Mouse (Mus musculus) gastrocnemius, postnatal 4 days (tissue): ENCODE data around the gene Gm17617. TPM values are rescaled to one million over a fixed set of nuclear protein-coding genes. Genes with fewer than 3 reads are reported as not detected.

Experiments used
- DNase-seq, 2 experiments: peaks; one replicate each; pipeline ENCODE4 v3.0.0; 2021 to 2022; ENCODE audit warnings: low spot score in 2 of 2, mixed read lengths in 2 of 2
- long read RNA-seq, 2 experiments: library from polyadenylated mRNA; stranded (forward); transcript quantifications; one replicate each; pipeline ENCODE4 v2.0.0; 2021
- total RNA-seq, 2 experiments: library from RNA; stranded (reverse); gene quantifications; 2 replicates each; pipeline ENCODE4 v1.2.3; 2021

The Gm17617 gene
- total RNA-seq, result not detected
- long read RNA-seq, experiment 1, result 0 reads
- long read RNA-seq, experiment 2, result 0 reads

DNA sequence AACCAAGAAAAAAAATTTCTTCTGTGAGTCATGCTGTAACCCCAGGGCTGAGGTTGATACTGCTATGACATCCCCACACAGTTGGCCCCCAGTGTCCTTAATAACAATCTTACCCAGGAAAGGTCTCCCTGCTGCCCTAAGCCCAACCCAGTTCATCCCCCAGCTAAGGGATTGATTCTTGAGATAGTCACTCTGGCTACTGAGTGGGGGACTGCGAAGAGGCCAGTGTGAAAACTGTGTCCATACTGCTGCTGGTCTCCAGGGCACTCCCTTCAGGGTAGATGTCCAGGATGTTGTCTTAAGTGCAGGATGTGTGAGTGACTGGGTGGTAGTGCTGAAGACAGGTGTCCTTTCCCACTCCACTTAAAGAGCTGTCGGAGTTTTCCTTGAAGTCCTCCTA lies at the start of gene Gm17617:
Gene Gm17617, minus strand, starts transcription at position 101 of the 400 bp plus-strand sequence.
- DNase-seq, result no peak

DNA sequence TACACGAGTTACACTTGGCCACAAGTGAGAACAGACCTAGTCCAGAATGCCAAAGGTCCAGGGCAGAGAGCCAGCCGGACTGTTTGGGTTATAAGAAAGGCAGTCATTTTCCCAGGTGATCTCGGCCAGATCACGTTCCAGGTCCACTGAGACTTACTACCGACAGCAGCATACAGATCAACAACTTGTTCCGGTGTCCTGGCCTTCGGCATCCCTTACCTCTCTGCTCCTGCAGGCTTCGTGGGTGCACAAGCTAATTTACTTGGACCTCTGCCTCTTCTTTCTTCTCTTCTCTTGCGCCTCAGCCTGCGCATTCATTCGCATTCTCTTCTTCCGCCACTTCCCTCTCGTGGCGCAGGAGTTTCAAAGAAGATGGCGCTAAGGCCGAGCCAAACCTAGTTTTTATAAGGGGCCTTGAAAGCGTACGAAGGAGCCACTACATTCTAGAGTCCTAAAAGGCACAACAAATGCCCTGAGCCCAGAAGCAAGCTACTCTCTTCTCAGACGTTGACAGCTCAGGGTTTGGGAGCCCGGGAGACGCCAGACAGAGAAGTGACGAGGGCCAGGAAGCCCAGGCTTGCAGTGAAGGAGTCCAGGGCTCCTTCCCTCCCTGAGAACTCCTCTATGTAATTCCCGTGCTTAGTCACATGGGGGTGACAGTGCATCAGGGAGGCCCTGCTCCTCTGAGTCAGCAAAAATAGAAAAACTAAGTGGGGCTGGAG lies 49.0 kb upstream of the Gm17617 start:
- peak in 1 of 2 experiments; percentile 73 for DNase-seq

DNA sequence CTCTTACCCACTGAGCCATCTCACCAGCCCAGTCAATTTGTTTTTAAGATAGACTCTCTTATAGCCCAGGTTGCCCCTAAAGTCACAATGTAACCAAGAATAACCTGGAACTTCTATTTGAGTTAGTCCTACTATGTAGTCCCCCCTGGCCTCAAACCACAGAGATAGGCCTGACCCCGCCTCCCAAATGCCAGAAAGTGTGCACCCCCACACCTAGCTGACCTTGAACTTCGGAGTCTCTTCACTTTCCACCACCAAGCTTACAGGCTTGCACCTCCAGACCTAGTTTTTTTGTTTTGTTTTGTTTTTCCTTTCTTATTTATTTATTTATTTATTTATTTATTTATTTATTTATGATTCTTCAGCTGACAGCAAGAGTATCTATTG lies 48.4 kb upstream of the Gm17617 start:
- DNase-seq, result no peak

DNA sequence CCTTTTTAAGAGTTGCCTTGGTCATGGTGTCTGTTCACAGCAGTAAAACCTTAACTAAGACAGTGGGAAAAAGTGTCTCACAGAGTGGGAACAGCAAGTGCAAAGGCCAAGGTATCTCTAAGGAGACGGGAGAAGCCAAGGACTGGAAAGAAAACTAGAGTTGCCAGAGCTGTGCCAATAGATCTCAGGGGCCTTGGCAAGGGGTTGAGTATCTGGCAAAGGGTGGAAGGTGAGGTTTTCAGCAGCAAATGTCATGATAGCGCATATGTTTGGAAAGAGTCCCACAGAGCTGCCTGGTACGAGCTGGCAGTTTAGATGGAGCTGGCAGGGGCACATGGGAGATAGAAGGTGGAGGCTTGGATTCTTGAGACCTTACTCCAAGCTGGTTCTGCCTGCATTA lies 46.2 kb upstream of the Gm17617 start:
- DNase-seq, result no peak

DNA sequence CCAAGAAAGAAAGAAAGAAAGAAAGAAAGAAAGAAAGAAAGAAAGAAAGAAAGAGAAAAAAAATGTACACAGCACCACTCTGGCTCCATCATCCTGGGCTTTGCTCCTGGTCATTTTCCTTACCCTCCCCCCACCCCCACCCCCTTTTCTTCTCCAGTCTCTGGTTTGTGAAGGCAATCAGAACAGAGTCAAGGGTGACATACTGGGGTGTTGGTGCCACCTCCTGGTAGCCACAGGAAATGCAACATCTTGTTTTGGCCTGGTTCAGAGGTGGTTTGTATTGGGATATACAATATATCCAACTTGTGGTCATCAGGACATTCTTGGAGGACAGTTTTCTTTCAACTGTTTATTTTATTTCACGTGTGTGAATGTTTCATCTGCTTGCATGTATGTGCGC lies 45.2 kb upstream of the Gm17617 start:
- peak in 1 of 2 experiments; percentile 68 for DNase-seq

DNA sequence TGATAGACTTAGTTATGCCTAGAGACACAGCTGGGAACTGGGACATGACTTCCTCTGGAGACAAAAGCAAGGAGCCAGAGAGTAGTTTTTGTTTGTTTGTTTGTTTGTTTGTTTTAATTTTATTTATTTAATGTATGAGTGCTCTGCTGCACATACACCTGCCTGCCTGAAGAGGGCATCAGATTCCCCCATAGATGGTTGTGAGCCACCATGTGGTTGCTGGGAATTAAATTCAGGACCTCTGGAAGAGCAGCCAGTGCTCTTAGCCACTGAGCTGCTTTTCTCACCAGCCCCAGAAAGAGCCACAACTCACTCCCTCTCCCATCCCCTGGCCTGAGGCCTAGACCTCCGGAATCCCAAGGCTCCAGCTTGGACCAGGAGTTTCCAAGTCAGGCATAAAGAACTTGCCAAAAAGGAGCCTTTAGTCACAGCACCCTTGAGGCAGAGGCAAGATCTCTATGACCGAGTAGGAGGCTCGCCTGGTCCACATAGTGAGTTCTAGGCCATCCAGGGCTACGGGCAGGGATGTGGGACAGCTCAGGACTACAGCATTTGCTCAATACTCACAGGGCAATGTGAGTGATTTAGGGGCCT lies 44.7 kb upstream of the Gm17617 start:
- DNase-seq, result peak in 1 of 2 experiments; percentile 57

DNA sequence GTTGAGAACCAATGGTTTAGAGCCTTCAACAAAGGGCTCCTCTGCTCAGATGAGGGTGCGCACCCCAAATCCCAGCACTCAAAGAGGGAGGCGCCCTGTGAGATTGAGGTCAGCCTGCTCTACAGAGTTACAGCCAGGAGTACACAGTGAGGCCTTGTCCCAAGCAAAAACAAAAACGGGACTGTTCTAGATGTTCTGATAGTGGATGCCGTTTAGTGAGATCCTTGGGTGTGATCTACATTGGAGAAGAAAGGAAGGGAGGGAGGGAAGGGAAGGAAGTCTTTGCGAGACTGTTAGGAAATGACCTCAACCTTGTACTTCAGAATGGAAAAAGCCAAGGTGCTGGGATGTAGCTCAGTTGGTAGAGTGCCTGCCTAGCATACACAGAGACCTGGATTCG lies 42.9 kb upstream of the Gm17617 start:
- DNase-seq, result no peak

DNA sequence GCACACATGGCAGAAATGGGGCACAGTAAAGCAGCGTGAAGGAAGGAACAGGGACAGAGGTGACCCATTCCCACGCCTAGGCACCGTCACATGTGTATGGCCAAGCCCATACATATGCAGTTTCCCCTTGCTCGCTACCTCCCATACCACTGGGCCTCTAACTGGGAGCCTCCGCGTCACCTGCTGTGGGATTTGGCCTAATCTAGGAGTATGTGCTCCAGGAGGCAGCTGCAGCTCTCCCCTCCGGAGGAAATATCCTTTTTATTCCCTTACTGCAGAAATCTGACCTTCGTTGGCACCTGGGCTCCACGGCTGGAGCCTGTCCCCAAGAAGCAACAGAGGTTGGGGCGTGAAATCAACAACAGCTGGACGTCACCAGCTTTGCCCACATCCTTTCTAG lies 41.0 kb upstream of the Gm17617 start:
- DNase-seq, result no peak

DNA sequence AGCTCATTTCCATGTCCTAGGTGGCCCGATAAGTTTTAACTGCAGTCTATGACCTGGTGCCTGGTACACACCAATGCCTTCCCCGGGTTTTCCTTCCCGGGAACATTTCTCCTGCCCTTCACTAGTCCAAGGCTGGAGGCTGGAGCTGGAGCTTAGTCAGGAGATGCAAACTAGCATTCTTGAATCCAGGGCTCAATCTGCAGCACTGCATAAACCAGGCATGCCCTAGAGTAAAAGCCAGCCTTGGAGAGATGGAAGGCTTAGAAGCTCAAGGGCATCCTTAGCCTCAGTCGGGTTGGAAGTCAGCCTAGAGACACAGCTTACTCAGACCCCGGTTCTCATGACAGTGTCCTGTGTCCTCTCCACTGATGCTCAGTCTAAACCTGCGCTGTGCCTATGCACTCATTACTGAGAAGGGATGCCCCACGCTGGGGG lies 39.0 kb upstream of the Gm17617 start:
- no peak for DNase-seq

DNA sequence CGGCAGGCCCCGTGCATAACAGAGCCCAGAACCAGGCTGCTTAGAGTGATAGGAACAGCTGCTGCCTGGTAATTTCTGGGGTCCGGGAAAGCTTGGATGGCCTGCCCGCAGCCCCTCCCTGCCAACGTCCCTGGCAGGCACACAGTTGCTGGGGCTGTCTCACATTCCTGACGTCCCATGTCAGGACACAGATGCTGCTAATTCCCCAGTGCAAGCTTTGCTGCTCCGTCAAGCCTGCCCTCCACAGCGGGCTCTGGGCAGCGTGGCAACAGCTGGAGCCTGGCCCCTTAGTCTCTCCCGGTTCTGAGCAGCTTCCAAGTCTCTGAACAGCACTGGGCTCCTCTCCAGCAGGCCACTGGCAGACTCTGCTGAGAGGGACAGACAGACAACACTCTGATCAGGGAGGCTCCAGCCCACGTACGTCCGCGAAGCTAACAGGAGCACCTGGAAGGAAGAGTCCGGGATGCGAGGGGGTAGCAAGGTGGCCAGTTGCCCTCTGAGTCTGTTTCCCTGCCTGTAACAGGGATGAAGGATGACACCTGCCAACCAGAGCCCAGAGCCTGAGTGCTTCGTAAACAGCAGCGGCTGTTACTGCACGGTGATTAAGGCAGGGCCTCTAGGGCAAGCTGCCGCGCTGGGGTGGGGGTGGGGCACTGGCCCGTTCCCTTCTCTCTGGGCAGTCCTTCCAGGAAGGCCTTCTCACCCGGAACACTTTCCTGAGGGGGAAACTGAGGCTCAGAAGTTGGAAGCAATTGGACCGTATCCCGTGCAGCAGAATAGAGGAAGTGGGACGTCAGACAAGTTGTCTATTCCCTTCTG lies 38.4 kb upstream of the Gm17617 start:
- peak in 1 of 2 experiments; percentile 75 for DNase-seq

DNA sequence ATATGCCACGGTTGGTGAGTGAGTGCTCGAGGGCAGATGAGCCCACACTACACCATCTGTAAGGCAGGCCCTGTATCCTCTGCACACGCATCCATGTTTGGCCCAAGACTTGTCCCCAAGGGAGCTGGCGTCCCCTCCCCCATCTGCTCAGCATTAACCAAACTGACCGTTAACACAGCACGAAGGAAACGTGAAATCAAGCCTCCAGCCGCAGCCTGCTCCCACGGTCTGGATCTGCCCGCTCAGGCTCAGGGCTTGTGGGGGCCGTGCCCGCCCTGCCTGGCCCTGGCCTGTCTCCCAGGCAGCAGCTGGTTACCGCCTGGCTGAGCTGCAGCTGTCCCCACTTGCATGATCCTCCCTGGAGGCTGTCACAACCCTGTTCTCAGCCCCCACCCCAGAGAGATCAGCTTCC lies 35.6 kb upstream of the Gm17617 start:
- DNase-seq, result peak; percentile 43 to 76

DNA sequence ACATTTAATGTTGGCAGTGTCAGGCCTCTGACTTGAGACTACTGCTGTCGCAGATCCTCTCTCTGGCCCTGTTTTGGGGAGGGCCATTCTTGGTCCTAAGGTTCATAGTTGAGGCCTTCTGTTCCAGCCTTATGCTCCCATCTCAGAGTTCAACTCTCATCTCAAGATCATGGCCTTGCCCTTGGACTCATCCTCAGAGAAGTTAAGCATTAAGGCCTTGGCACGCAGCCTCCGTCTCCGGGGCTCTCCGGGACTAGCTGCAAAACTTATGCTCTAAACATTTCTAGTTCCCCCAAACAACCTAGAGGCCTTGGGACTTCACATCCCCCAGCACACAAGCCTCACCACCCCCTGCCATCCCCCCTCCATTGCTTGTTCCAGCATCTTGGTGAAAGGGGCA lies 34.9 kb upstream of the Gm17617 start:
- peak in 1 of 2 experiments; percentile 10 for DNase-seq

DNA sequence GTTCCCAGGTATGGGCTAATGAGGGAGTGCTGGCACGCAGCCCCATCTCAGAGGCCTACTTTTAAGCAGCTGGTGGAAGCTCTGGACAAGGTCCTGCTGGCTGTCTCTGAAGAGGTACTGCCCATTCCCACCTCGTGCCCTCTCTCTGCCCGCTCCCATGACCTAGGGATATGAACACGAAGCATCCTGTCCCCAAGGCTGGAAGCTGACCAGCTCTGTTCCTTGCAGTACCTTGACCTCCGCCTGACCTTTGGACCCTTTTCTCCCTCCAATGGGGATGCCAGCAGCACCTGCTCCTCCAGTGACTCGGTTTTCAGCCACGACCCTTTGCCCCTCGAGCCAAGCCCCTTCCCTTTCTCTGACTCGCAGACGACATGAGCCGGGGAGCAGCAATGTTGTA lies 34.5 kb upstream of the Gm17617 start:
- DNase-seq, result peak in 1 of 2 experiments; percentile 9

DNA sequence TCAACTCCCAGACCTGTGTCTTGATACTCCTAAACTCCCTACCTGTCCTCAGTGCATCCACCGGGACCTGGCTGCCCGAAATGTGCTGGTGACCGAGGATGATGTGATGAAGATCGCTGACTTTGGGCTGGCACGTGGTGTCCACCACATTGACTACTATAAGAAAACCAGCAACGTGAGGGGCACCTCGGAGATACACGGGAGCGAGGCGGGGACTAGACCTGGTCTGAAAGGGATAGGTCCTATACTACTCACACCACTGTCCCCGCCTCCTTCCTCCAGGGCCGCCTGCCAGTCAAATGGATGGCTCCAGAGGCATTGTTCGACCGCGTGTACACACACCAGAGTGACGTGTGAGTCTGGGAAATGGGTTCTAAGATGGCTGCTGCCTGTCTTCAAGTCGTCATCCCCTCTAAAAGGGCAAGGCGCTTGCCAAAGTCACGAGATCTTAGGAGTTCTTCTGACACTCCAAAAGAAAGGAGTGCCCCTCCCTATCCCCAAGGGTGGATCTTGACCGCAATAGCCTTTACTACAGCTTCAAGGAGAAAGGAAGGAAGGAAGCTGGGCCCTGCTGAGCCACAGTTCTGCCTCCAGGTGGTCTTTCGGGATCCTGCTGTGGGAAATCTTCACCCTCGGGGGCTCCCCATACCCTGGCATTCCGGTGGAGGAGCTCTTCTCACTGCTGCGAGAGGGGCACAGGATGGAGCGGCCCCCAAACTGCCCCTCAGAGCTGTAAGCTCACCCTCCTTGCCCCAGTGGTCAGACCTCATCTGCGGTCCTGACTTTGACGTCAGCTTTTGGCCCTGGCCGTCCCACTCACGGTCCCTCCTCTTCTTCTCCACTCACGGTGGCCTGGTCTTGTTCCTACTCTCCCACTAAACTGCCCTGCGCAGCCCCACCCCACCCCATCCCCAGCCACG lies 33.7 kb upstream of the Gm17617 start:
- peak in 1 of 2 experiments; percentile 8 for DNase-seq

DNA sequence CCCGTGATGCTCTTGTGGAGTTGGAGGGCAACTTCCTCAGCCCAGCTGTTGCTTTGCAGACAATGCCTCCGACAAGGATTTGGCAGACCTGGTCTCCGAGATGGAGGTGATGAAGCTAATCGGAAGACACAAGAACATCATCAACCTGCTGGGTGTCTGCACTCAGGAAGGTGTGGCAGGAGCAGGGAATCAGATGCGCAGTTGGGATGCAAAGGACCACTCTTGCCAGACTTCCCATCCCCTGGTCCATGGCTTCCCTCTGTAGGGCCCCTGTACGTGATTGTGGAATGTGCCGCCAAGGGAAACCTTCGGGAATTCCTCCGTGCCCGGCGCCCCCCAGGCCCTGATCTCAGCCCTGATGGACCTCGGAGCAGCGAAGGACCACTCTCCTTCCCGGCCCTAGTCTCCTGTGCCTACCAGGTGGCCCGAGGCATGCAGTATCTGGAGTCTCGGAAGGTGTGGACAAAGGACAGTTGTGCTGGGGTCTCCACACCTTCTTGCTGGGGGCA lies 32.5 kb upstream of the Gm17617 start:
- DNase-seq, result no peak

DNA sequence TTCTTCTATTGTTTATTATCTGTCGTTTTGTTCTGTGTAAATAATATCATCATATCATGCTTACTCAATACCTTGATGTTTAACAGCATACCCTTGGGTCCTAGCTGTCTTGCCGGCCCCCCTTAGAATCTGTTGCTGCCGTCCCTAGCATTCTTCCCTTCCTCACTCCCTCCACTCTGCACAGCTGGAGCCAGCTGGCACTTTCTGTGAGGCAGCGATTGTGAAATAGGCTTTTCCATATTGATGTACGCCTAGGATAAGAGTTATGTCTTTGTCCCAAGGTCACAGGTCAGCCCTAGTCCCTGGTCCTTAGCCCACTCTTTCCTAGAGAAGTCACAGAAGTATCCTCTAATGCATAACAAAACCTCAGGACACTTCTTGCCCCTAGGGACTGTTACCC lies 30.2 kb upstream of the Gm17617 start:
- DNase-seq, result no peak

DNA sequence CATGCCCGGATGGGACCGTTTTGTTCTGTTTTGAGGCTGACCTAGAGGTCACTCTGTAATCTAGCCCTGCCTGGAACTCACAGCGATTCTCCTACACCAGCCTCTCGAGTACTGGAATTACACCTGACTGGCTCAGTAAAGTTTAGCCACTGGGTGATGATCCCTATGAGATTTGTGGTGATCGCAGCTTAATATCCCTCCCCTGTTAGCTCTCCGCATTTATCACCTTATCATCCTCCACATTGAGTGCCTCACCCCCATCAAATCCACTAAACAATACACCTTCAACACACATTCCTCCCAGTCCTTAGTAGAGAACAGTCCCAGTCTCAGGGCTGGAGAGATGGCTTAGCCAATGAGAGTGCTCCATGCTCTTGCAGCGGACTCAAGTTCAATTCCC lies 29.0 kb upstream of the Gm17617 start:
- DNase-seq, result no peak

DNA sequence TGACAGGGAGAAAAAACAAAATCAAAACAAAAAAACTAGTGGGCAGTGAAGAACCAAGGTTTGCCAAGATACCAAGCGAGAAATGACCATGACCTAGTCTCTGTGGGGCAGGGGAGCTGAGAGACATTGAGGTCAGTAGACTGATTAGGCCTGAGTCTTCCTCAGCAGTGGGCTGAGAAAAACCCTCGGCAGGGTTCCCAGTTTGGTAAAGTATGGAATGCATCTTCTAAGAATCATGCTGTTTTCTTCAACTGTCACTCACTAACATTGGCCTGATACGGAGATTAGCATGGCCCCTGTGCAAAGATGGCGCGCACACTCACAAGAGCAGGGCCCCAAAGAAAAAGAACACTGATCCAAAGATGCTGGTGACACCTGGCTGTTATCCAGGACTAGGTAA lies 20.6 kb upstream of the Gm17617 start:
- no peak for DNase-seq

DNA sequence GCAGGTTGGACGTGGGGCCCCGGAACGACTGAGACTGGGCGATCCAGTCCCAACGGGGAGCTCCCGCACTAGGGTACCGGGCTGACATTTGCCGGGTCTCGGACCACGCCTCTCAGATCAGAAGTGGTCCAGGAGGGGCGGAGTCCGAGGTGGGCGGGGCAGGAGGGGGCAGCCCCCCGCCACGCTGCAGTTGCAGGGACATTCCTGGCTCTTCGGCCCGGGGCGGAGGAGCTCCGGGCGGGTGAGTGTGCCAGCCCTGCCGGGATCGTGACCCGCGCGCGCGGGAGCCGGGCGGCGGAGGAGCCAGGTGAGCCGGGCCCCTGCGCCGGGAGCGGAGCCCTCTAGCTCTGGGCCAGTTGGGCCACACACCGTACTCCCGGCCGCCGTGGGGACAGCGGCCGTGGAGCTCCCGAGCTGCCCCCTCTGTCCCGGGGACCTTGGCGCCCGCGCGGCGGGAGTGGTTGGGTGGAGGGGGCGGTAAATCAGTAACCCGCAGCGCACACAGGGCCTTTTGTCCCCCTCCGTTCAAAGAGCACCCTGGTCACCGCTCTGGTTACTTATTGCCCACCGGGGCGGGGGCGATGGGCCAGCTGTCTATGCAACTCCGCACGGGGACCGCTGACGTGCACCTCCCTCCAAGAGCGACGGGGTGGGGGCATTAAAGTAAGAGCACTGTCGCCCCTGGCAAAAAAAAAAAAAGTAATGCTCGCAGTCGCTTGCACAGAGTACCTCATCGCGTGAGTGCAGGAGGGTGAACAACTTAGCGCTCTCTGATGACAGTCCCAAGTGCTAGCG lies 19.5 kb upstream of the Gm17617 start, which contains the start of gene Fgfr4:
Gene Fgfr4, plus strand, starts transcription at position 20 of the 795 bp plus-strand sequence.
- DNase-seq, result peak in 1 of 2 experiments; percentile 66

DNA sequence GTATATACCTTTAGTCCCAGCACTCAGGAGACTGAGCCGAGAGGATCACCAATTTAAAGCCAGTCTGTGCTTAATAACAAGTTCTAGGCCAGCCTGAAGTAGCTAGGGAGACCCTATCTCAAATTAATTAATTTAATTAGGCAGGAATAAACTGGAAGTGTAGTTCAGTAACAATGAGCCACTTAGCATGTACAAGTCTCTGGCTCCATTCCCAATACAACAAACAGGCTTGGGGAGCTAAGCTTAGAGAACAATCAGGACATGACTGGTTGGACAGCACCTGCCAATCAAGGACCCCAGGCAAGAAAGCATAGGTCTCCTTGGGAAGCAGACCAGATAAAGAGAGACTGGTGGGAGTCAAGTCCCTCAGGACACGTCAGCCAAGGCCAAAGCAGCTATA lies 6.9 kb upstream of the Gm17617 start:
- no peak for DNase-seq
